Mouse (Mus musculus) midbrain, embryonic 16.5 days (tissue): ENCODE data around the gene Mrps6. TPM values are rescaled to one million over a fixed set of nuclear protein-coding genes. Genes with fewer than 3 reads are reported as not detected.

Source experiments
- ATAC-seq: fragments of 200-750 bp; cut with Nextera tagmentation; 2 replicates; pipeline ENCODE4 v1.8.0; 2017; ENCODE audit warnings: moderate TSS enrichment
- H3K27ac ChIP-seq: fragments of 300-500 bp; sonication (generic); 2 replicates; pipeline ENCODE4 v1.5.1; 2014; ENCODE audit warnings: mild to moderate bottlenecking, low read length, mixed read lengths
- H3K27me3 ChIP-seq: fragments of 300-500 bp; sonication (generic); 2 replicates; pipeline ENCODE4 v1.6.1; 2014; ENCODE audit warnings: low read depth, low read length, mixed read lengths; ENCODE audit not compliant: control insufficient read depth, insufficient read depth
- H3K36me3 ChIP-seq: fragments of 300-500 bp; sonication (generic); 2 replicates; pipeline ENCODE4 v1.6.1; 2014; ENCODE audit warnings: mild to moderate bottlenecking, low read length, moderate library complexity, mixed read lengths; ENCODE audit not compliant: control insufficient read depth, insufficient read depth
- H3K4me1 ChIP-seq: fragments of 300-500 bp; sonication (generic); 2 replicates; pipeline ENCODE4 v1.6.1; 2014; ENCODE audit warnings: mild to moderate bottlenecking, low read length, mixed read lengths; ENCODE audit not compliant: control insufficient read depth, insufficient read depth
- H3K4me2 ChIP-seq: fragments of 300-500 bp; sonication (generic); 2 replicates; pipeline ENCODE4 v1.6.1; 2014; ENCODE audit warnings: mild to moderate bottlenecking, low read length, mixed read lengths
- H3K4me3 ChIP-seq: fragments of 300-500 bp; sonication (generic); 2 replicates; pipeline ENCODE4 v1.5.1; 2014; ENCODE audit warnings: low read depth, mild to moderate bottlenecking, low read length, moderate library complexity, mixed read lengths
- H3K9ac ChIP-seq: fragments of 300-500 bp; sonication (generic); 2 replicates; pipeline ENCODE4 v1.6.1; 2014; ENCODE audit warnings: low read depth, low read length, mixed read lengths
- H3K9me3 ChIP-seq: fragments of 300-500 bp; sonication (generic); replicated peaks from 2 replicates; pipeline ENCODE4 v1.6.1; 2014; ENCODE audit warnings: mild to moderate bottlenecking, low read length, mixed read lengths; ENCODE audit not compliant: control insufficient read depth, poor library complexity, severe bottlenecking
- WGBS: fragments of 180-500 bp; shearing (Covaris S2); extraction: QIAGEN DNeasy Blood & Tissue Kit; methylation state at CpG from one replicate; pipeline ENCODE4 v1.1.7; 2014; 5-methylcytosine and 5-hydroxymethylcytosine counted together
- polyA plus RNA-seq: library from polyadenylated mRNA; unstranded; fragments of >200 nt; fragmentation: Nextera tagmentation; extraction: Ambion mirVana; gene quantifications from 2 replicates; pipeline ENCODE4 v1.2.1, GENCODE M21; 2015

The Mrps6 gene
- polyA plus RNA-seq, 1 experiment from 2014 or later, result 177 TPM

GRCm38 (mm10) chr16:92127666-92128065 is 69.6 kb downstream of the Mrps6 start:
- Histone ChIP-seq H3K36me3 (no peaks in the 10 kb centered on the region), H3K4me3 (no peak overlapping the region), H3K27me3 (no peaks in the 10 kb centered on the region), H3K9me3 (no peaks in the 10 kb centered on the region; the same call in 1 of the 2 replicates), H3K27ac (no peak overlapping the region), H3K4me2 (no peak overlapping the region), H3K9ac (no peak overlapping the region), H3K4me1 (no peaks in the 10 kb centered on the region)
- ATAC-seq, result no peak
- WGBS, result 88% methylated on average over 5 of the region's 5 CpGs

GRCm38 (mm10) chr16:92129843-92130242 is 71.8 kb downstream of the Mrps6 start:
- no peak overlapping the region for H3K4me2 ChIP-seq
- no peak overlapping the region for H3K9ac ChIP-seq
- H3K27me3 ChIP-seq, result no peaks in the 10 kb centered on the region
- peaks cover 5% of the 10 kb centered on the region; the same call in 1 of the 2 replicates for H3K4me1 ChIP-seq
- 93% methylated on average over 8 of the region's 8 CpGs for WGBS
- no peaks in the 10 kb centered on the region for H3K9me3 ChIP-seq
- no peak for ATAC-seq
- no peak overlapping the region for H3K27ac ChIP-seq
- H3K4me3 ChIP-seq, result no peak overlapping the region
- no peaks in the 10 kb centered on the region for H3K36me3 ChIP-seq

- peaks cover 6% of the 10 kb centered on the region; the same call in 1 of the 2 replicates for H3K4me1 ChIP-seq
Observed at GRCm38 (mm10) chr16:92132511-92132910, 74.4 kb downstream of the Mrps6 start.

DNA sequence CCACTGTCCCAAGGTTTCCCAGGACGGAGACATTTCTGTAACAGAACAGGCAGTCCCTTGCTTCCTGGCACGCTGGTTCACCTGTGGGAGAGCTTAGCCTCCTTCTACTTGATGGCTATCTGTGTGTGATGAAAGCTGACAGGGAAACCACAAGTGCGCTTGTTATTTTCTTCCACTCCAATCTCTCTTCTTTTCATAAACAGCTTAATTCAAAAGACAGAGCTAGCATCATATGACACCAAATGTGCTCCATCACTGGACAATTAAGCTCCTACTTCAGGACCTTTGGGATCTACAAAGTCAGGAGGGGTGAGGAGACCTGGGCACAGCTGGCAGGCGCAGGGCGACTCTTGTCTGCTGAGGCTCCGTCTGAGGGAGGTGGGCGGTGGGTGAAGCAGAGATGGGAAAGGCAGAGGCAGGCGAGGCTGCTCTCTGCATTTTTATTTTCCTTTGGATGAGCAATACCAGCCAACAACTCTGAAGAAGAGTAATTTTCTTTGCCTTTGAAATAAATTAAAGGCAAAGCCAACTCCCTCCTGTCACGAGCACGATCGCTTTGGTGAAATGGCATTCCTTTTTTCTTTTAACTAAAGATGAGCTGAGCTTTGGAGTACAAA is 76.2 kb downstream of the Mrps6 start:
- Histone ChIP-seq H3K4me2 (no peak overlapping the region), H3K9ac (no peak overlapping the region), H3K36me3 (no peaks in the 10 kb centered on the region), H3K27me3 (no peaks in the 10 kb centered on the region), H3K4me1 (peaks cover 10% of the 10 kb centered on the region), H3K4me3 (no peak overlapping the region), H3K9me3 (no peaks in the 10 kb centered on the region), H3K27ac (peak overlapping the region; percentile 64)
- ATAC-seq, result no peak
- WGBS, result 67% methylated on average over 11 of the region's 11 CpGs

More at GRCm38 (mm10) chr16:92132511-92132910, 74.4 kb downstream of the Mrps6 start:
- no peaks in the 10 kb centered on the region for H3K36me3 ChIP-seq
- no peak for ATAC-seq
- H3K4me2 ChIP-seq, result no peak overlapping the region
- WGBS, result 89% methylated on average over 4 of the region's 4 CpGs
- H3K9ac ChIP-seq, result no peak overlapping the region
- H3K27ac ChIP-seq, result no peak overlapping the region
- H3K27me3 ChIP-seq, result no peaks in the 10 kb centered on the region
- H3K9me3 ChIP-seq, result no peaks in the 10 kb centered on the region
- H3K4me3 ChIP-seq, result no peak overlapping the region

GRCm38 (mm10) chr16:92136275-92136674 is 78.2 kb downstream of the Mrps6 start:
- Histone ChIP-seq H3K27me3 (no peaks in the 10 kb centered on the region), H3K27ac (no peak overlapping the region), H3K4me3 (no peak overlapping the region), H3K4me2 (no peak overlapping the region), H3K9ac (no peak overlapping the region), H3K36me3 (no peaks in the 10 kb centered on the region), H3K4me1 (peaks cover 18% of the 10 kb centered on the region), H3K9me3 (no peaks in the 10 kb centered on the region)
- 95% methylated on average over 15 of the region's 15 CpGs for WGBS
- ATAC-seq, result no peak

GRCm38 (mm10) chr16:92139386-92140261 is 81.6 kb downstream of the Mrps6 start:
- ATAC-seq, result no peak
- H3K27me3 ChIP-seq, result no peaks in the 10 kb centered on the region
- WGBS, result 27% methylated on average over 15 of the region's 15 CpGs

GRCm38 (mm10) chr16:92140328-92140727 is 82.3 kb downstream of the Mrps6 start:
- Histone ChIP-seq H3K36me3 (no peaks in the 10 kb centered on the region), H3K4me1 (peaks cover 11% of the 10 kb centered on the region), H3K9ac (no peak overlapping the region), H3K4me3 (no peak overlapping the region), H3K27me3 (no peaks in the 10 kb centered on the region), H3K9me3 (no peaks in the 10 kb centered on the region), H3K27ac (no peak overlapping the region), H3K4me2 (no peak overlapping the region)
- ATAC-seq, result no peak
- WGBS, result 44% methylated on average over 9 of the region's 9 CpGs

More at GRCm38 (mm10) chr16:92139386-92140261, 81.6 kb downstream of the Mrps6 start:
- H3K4me3 ChIP-seq, result no peak overlapping the region
- no peaks in the 10 kb centered on the region for H3K9me3 ChIP-seq
- H3K36me3 ChIP-seq, result no peaks in the 10 kb centered on the region
- H3K4me1 ChIP-seq, result peaks cover 13% of the 10 kb centered on the region
- no peak overlapping the region for H3K27ac ChIP-seq
- H3K4me2 ChIP-seq, result no peak overlapping the region
- H3K9ac ChIP-seq, result no peak overlapping the region

DNA sequence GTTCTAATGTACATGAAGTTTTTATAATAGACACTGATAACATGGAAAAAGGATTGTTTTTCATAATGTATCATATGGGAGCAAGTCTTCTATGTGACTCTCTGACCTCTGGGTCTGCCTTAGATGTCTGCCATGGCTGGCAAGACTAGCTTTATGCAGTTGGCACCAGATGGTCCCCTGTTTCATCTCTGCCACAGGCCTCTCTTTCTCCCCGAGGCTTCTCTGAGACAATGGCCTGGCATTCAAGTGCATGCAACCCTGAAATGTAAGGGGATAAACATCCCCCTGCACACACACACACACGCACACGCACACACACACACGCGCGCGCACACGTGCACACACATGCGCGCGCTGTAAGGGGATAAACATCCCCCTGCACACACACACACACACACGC is 83.0 kb downstream of the Mrps6 start:
- Histone ChIP-seq H3K4me1 (peaks cover 11% of the 10 kb centered on the region), H3K4me3 (no peak overlapping the region), H3K9me3 (no peaks in the 10 kb centered on the region), H3K27ac (no peak overlapping the region), H3K9ac (no peak overlapping the region), H3K27me3 (no peaks in the 10 kb centered on the region), H3K36me3 (no peaks in the 10 kb centered on the region), H3K4me2 (no peak overlapping the region)
- no peak for ATAC-seq
- 85% methylated on average over 12 of the region's 12 CpGs for WGBS

DNA sequence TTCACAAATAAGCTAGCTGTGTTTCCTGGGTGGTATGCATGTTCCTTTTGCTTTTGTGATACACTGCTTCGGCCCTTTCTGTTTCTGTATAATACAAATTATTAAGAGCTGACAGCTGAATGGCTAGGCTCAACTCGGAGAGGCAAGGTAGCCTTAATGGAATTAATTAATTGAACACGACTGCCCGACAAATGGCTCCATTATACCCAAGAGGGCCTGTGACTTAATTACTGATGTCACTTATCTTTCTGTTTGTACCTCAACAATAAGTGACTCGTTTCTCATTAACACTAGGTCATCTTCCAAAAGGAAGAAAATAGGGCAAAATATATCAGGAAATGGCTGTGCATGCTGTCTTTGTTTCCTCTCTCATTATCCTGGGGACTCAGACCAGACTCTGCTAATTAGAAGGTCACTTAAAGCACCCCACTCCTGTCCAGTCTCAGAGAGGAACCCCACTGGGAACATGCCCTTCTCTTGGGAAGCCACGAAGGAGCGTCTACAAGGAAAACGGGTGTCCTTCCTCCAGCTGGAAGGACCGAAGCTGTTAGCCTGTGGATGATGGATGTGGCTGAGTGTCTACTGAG is 84.4 kb downstream of the Mrps6 start:
- H3K4me1 ChIP-seq, result peaks cover 11% of the 10 kb centered on the region
- H3K27me3 ChIP-seq, result no peaks in the 10 kb centered on the region
- 39% methylated on average over 9 of the region's 9 CpGs for WGBS
- no peak overlapping the region for H3K9ac ChIP-seq
- H3K9me3 ChIP-seq, result no peaks in the 10 kb centered on the region
- peak overlapping the region; percentile 39; the same call in 1 of the 2 replicates for H3K27ac ChIP-seq
- H3K4me2 ChIP-seq, result no peak overlapping the region
- H3K36me3 ChIP-seq, result no peaks in the 10 kb centered on the region
- no peak for ATAC-seq
- H3K4me3 ChIP-seq, result no peak overlapping the region
